Mouse (Mus musculus) leukemia stem cell, adult 10-12 weeks (primary cell): ENCODE results near the gene BC100530. TPM values are rescaled to one million over a fixed set of nuclear protein-coding genes. Genes with fewer than 3 reads are reported as not detected.

ENCODE experiments used
- polyA plus RNA-seq: library from polyadenylated mRNA; stranded (reverse); fragments of >175 nt; gene quantifications from 2 replicates; pipeline ENCODE4 v1.2.3, GENCODE M21; 2012; ENCODE audit warnings: low replicate concordance

Gene BC100530
- polyA plus RNA-seq = not detected in 2 replicates

DNA sequence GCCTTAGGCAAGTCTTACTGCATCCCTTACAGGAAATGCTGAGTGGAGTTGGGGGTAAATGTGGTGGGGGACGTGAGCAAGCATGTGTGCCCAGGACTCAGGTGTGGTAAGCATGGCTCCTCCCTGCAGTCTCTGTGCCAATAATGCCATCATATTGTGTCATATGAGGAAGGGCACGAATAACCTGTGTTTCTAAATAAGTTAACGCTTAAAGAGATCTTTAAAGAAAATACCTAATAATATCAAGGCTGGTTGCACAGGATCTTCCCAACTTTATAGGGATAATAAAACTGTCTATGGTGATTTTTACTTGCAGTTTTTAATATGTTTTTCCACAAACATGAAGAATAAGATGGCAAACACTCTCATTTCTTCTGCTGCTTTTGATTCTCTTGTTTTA is at the start of gene BC100530:
BC100530 (minus strand) TSS at position 101 of the 400 bp plus-strand sequence.

DNA sequence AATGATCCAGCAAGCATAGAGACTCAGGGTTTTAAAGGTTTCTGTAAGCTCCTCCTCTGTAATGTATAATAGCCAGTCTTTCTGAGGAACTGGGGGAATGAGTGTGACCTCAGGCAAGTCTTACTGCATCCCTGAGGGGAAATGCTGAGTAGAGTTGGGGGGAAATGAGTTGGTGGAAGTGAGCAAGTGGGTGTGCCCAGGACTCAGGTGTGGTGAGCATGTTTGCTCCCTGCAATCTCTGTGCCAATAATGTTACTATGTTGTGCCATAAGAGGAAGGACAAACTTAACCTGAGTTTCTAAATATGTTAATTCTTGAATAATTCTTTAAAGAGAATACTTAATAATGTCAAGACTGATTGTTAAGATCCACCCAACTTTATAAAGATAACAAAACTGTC is 40.8 kb upstream of the BC100530 start, which contains the start of gene Stfa2:
Stfa2 (minus strand) TSS at position 101 of the 400 bp plus-strand sequence.

DNA sequence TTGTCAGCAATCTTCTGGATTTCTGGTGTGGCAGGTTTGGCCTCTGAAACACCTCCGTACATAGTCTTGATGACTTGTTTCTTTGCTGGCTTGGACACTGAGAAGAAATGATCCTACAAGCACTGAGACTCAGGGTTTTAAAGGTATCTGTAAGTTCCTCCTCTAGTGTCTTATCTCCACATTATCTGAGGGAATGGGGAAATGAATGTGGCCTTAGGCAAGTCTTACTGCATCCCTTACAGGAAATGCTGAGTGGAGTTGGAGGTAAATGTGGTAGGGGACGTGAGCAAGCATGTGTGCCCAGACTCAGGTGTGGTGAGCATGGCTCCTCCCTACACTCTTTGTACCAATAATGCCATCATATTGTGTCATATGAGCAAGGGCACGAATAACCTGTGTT is 33.3 kb downstream of the BC100530 start, which contains the start of gene BC117090:
BC117090 (minus strand) TSS at position 101 of the 400 bp plus-strand sequence.

Other genes with a start within 250 kb of the BC100530 start
- not detected in 2 replicates for gene Csta1, start 236.5 kb downstream of the BC100530 start, polyA plus RNA-seq
- gene Stfa2l1, start 210.9 kb downstream of the BC100530 start, polyA plus RNA-seq = not detected in 2 replicates
- gene Gm5483, start 183.5 kb downstream of the BC100530 start, polyA plus RNA-seq = not detected in 2 replicates
- gene Gm5416, start 157.3 kb downstream of the BC100530 start, polyA plus RNA-seq = not detected in 2 replicates
- not detected in 2 replicates for gene 2010005H15Rik, start 146.3 kb downstream of the BC100530 start, polyA plus RNA-seq
- gene Stfa1, start 90.8 kb downstream of the BC100530 start, polyA plus RNA-seq = not detected in 2 replicates
- not detected in 2 replicates for gene BC117090, start 33.4 kb downstream of the BC100530 start, polyA plus RNA-seq
- not detected in 2 replicates for gene Stfa2, start 40.7 kb upstream of the BC100530 start, polyA plus RNA-seq
- gene Stfa3, start 87.6 kb upstream of the BC100530 start, polyA plus RNA-seq = not detected in 2 replicates
- gene Casr, start 194.4 kb upstream of the BC100530 start, polyA plus RNA-seq = not detected in 2 replicates